Mouse (Mus musculus): Measurements from ENCODE around the gene Hck.

Gene Hck

GRCm38 (mm10) chr2:153151026-153151425 lies 42.8 kb downstream of the Hck start:
- DNase-seq (ENCODE audit: low spot score): no peak

GRCm38 (mm10) chr2:153151926-153152665 lies 43.8 kb downstream of the Hck start:
- DNase-seq (ENCODE audit: low spot score): no peak

DNA sequence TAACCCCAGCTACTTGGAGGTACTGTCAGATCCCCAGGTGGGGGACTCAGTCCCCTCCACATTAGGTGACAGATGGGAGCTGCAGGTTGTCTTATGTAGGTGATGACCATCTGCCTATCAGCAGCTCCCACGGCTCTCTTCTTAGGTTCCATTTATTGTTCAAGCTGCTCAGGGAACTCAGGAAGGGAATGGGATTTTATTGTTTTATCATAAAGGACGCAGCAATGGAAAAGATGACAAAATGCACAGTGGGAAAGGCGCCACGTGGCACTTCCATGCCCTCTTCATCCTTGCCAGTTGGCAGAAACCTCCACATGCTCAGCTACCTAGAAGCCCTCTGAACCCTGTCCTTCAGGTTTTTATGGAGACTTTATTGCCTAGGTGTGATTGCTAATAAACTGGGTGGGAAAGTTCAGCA lies 44.8 kb downstream of the Hck start:
- no peak for DNase-seq (ENCODE audit: low spot score)

DNA sequence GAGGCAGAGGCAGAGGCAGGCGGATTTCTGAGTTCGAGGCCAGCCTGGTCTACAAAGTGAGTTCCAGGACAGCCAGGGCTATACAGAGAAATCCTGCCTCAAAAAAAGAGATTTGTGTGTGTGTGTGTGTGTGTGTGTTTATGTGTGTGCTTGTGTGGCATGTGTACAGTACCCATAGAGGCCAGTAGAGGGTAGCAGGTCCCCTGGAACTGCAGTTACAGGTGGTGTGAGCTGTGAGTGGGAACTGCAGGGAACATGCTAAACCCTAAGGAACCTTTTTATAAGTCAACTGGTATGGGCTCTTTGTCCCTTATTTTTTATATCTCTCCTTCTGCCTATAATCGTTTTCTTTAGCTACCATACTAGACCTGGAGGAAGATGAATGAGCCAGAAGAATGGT lies 49.0 kb downstream of the Hck start:
- no peak for DNase-seq (ENCODE audit: low spot score)

DNA sequence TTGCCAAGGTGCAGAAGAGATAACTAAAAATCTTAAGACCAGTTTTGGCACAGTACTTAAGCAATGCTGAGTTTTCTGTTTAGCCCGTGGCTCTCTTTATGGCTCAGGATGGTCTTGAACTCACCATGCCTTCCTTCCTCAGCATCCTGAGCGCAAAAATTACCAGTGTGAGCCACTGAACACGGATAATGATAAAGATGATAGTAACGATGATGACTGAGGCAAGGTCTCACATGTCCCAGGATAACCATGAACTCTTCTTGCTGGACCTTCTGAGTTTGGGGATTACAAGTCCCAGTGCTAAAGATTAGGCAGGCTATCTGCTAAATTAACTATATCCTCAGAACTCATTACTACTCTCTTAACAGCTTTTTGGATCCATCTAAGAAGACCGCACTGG lies 51.9 kb downstream of the Hck start:
- no peak for DNase-seq (ENCODE audit: low spot score)

DNA sequence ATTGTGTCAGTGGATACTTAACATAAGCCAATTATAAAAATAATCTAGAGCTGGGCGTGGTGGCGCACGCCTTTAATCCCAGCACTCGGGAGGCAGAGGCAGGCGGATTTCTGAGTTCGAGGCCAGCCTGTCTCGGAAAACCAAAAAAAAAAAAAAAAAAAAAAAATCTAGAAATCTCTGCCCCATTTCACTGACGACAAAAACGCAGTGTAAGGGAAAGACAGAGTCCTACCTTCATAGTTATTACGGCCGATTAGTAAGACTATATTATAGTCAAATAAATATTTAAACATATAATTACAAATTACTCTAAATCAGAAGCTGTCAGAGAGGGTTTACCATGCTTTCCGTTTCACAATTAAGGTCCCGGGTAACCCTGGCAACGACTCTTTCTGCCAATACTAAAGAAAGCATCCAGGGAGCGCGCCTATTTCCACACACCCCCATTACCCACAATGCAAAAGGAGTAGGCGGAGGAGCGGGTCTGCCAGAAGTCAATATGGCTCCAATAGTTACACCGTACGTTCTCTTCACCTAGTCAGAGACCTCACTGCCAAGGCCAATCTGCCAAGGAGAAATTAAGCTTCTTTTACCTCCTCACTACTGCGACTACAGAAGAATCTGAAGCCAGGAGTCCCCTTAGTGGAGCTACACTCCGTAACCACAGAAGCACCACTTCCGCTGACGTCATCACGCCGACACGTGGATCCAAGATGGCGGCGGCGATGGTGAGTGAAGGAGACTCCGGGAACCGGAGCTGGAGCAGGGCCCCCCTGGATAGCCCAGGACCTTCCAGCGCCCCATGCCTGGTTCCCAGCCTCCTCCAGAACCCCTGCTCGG lies 52.8 kb downstream of the Hck start, which contains the start of gene Tm9sf4:
Tm9sf4 (plus strand) TSS at position 460 of the 840 bp plus-strand sequence.
- DNase-seq (ENCODE audit: low spot score): peak; percentile 89

DNA sequence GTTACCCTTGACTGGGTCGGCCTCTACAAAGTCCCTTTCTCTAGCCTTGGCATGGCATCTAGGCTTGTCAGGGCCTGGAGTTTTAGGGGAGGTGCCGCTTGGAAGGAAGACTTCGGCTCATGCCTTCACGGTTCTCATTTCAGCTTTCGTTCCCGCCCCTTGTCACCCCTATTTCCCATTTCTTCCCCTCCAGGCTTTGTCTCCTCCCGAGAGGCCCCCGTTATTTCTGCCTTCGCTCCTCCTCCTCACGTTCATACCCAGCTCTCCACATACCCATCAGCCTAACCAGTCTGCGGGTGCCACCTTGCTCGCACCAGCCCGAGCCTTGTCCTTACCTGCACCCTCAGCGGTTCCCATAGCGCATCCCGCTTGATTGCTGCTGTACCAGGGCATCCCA lies 53.4 kb downstream of the Hck start:
- DNase-seq (ENCODE audit: low spot score): no peak

- DNase-seq (ENCODE audit: low spot score): no peak
These were observed 58.9 kb downstream of the Hck start for GRCm38 (mm10) chr2:153167136-153167535.

DNA sequence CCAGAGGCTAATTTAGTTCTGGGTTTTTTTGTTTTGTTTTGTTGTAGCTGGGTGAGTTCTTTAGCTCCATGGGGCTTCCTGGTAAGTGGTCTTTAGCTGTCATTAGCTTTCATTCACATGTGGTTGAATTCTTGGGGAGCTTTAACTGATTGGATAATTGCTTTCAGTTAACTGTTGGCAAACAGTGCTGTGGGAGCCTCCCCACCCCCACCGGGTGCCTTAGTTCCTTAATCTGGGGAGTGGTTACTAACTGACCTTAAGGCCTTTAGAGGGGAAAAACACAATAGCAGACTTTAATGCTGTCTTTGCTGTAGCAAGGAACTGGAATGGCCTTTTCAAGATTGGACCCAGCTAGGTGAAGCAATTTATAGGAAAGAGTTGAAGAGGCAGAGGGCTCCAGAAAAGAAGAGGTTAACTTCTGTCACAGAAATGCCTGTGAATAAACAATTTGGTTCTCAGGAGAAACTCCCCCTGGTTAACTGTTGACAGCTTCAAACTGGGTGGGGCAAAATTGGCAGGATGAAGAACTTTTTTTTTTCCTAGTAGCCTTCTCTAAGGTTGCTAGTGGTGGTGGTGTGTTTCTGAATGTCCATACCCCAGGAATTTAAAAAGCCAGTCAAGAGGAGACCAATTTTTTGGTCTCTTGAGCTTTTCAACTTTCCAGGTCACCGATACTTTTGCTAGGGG lies 60.0 kb downstream of the Hck start:
- DNase-seq (ENCODE audit: low spot score): no peak

DNA sequence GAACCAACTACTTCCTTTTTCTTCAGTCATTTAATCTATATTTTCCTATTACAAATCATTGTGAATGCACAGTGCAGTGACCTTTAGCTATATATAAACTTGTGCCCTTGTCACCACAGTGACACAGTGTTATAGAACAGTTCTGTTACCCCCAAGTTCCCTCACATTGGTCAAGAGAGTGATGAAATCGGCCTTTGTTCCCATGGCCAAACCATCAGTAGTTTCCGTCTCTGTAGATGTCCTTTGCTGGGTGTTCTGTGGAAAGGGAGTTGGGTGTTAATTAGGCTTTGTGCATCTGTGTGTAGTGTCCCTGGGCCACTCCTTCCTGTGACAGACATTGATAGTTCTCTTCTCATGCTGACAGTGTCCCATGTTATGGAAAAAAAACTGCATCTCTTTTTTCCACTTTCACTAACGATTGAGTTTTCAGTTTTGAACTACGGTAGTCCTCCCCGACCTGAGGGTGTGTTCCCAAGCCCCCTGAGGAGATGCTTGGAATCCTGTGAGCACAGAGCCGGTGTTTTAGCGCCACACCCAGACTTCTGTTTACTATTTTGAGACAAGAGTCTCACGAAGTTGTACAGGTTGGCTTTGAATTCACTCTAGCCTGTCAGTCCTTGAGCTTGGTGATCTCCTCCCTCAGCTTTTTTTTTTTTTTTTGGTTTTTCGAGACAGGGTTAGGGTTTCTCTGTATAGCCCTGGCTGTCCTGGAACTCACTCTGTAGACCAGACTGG lies 62.4 kb downstream of the Hck start:
- DNase-seq (ENCODE audit: low spot score): no peak

DNA sequence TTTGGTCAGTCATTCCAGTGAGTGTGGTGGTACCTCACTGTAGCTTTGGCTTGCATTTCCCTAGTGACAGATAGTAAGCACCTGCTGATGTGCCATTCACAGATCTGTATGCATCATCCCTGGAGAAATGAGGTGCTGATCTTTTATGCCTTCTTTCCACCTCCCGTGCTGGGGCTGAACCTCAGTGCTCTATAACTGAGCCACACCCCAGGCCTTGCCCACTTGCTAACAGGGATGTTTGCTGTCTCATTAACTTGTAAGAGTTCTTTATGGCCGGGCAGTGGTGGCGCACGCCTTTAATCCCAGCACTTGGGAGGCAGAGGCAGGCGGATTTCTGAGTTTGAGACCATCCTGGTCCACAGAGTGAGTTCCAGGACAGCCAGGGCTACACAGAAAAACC lies 63.7 kb downstream of the Hck start:
- no peak for DNase-seq (ENCODE audit: low spot score)

DNA sequence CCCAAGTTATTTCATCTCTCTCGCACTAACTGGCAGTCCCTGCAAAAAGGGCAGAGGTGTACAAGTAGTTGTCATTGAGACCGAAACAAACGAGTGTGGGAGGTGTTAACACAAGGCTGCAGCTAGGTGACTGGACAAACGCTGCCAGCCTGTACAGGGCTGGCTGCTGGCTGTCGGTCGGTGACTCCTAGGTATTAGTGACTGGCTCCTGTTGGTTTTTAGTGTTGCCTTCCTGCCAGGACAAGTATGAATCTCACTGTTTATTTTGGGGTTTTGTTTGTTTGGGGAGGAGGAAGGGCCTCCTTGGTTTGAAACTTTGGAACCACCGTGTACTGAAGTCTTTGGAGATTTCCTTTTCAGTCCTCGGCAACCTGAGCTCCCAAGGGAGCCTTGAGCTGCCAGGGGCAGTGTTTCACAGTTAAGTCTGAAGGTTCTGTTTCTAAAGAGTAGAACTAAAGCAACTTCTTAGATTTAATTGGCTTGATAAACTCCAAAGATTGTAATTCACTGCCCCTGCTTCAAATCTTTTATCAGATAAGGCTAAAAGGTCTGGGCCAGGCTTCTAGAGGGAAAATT lies 67.8 kb downstream of the Hck start:
- DNase-seq (ENCODE audit: low spot score): no peak

- DNase-seq (ENCODE audit: low spot score): no peak
These were observed 68.9 kb downstream of the Hck start for GRCm38 (mm10) chr2:153177188-153177587.

- no peak for DNase-seq (ENCODE audit: low spot score)
These were observed 71.0 kb downstream of the Hck start for GRCm38 (mm10) chr2:153179126-153179860.

- no peak for DNase-seq (ENCODE audit: low spot score)
These were observed 71.7 kb downstream of the Hck start for GRCm38 (mm10) chr2:153179961-153180360.

DNA sequence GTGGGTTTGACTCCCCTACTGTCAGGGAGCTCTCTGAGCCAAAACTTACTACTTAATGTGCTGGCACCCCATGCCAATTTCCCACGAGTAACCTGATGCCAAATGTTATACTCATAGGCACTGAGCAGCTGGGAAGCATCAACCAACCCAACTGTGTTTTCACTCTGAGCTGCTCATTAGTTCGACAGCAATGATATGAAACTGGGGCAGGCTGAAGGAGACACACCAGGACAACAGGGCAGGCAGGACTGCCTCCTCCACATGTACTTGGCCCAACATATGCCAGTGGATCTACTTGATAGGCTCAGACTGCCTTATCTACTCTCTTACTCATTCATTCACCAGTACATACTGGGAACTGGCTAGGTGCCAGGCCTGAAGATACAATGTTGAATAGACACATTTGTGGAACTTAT lies 77.9 kb downstream of the Hck start:
- no peak for DNase-seq (ENCODE audit: low spot score)

DNA sequence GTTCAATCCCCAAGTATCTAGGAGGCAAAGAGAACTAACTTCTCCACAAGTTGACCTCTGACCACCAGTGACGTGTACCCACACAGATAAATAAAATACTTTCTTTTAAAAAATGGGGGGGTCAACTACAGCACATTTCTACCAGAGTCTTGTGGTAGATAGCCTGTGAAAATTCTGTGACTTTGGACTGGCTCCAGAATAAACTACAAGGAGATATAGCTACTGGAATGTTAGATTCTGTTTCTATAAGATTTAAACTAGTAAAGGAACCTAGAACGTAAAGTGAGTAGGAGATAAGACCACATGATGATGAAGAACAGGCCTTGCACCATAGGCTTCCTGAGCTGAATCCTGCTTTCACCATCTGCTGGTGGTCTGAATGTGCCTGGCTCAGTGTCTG lies 79.6 kb downstream of the Hck start:
- no peak for DNase-seq (ENCODE audit: low spot score)

- no peak for DNase-seq (ENCODE audit: low spot score)
These were observed 83.0 kb downstream of the Hck start for GRCm38 (mm10) chr2:153191242-153191641.

DNA sequence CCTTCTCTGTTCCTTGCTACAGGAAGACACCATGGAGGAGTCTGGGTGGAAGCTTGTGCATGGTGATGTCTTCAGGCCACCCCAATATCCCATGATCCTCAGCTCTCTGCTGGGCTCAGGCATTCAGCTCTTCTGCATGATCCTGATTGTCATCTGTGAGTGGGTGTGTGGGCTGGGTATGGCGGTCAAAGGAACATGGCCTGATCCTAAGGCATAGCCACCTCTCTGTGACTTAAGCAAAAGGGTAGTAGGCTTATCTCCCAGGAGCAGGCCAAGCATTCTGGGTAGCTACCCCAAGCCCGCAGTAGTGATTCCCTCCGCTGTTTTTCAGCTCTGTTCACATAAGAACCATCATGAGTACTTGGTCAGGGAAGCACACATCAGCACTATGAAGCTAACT lies 86.0 kb downstream of the Hck start:
- no peak for DNase-seq (ENCODE audit: low spot score)

DNA sequence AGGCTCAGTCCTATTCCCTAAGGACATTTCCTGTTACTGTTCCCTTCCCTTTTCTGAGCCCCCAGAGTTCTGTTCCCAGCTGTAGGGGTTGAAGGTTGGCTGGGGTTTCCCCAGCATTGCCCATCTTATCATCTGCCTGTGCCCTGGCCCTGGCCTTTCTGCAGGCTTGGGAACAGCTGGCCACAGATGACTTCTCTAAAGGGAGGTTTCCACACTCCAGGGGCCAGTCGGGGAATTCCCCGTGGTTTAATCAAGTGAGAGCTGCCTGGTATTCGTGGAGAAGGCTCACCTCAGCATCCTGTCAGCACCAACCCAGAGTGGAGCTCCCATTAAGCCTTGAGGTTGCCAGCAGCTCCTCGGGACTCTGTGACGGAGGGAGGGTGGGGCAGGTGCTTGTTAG lies 90.2 kb downstream of the Hck start:
- DNase-seq (ENCODE audit: low spot score): no peak

DNA sequence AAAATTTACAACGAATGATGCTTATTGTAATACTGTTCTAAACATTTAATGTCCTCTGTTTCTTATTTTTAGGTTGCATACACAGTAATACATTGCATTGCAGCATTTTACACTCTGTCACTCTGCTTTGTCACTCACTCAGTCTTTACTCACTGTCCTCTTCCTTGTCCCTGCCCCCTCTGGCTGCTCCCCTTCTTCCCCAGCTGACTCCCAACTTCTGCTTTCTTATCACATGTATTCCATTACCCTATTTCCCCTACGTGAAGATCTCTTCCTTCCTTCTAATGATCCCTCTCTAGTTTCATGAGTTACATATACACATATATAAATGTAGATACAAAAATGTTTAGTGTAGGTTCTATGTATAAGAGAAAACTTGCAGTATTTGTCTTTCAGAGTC lies 90.8 kb downstream of the Hck start:
- no peak for DNase-seq (ENCODE audit: low spot score)

Data from ovary, postnatal 14 days (tissue).